Mouse (Mus musculus): ENCODE measurements at regions not wholly inside any gene's neighbourhood (a gene's known extent, or its start where the extent isn't known, plus 50 kb on each side); places are given as distances from the start of the nearest gene placed in this dataset.
A peak's percentile ranks its signal among the peaks of the same experiment; 100 is the strongest.

DNA sequence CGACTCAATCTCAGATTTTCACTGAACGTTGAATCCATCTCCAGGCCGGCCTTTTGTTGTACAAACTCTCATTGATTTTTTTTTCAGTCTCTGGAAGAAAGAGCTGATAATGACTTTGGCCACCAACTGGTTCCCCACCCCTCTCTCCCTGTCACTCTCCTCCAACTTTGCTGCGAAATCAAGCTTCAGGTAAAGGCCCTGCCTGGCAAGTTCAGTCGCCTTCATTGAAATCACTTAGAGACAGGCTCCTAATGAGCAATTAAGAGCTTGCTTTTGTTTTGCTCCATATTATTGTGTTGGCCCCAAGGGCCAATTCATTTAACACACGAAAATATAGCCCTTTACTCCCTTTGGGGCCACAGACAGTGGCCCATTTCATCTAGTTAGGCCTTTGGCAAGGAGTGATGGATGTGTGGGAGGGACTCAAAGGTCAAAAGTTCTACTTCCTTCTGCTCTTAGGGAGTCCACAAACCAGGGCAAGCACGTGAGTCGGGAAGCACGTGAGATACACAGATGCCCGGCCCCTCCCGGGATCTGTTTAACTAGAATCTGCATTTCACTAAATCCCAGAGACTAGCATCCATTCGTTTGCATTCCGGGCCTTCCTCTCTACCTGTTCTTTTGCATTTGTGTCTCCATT lies 120.0 kb downstream of the Dact1 start:
- peak; percentile 81 for DNase-seq (ENCODE audit: low read depth, low spot score)

DNA sequence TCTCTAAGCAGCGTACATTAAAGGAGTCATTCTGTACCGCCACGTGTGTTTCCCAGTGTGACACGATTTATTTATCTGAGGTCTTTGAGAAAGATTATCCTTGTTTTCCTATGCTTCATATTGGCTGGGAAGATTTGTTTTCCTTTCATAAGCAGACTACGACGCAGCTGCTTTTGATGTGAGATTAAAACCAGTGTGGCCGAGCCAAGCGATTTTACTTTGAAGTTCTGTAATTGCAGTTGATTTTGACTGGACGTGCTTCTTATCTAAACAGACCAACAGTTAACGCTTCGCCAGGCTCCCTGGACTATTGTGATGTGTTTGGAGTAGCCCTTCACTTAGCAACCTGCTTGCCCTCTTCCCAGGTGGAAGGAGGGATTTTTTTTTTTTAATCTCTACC lies 120.6 kb downstream of the Dact1 start:
- DNase-seq (ENCODE audit: low read depth, low spot score), result no peak

DNA sequence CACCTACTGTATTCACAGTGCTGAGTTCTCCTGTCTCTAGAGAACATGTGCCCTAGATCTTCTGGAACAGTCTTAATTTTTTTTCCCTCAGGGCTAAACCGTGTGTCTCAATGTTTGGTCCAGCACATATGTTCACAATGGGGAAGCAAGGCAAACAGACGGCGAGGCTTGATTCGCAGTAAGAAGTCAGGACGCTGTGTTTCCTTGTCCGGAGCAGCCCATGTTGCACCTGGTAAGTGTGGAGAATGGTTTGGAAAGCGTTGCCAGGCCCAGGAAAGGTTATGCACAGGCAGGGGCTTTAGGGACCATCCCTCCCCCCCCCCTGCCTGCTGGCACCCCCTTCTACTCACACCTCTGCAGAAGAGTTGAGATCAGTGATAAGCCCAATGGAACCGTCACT lies 121.4 kb downstream of the Dact1 start:
- DNase-seq (ENCODE audit: low read depth, low spot score), result no peak

DNA sequence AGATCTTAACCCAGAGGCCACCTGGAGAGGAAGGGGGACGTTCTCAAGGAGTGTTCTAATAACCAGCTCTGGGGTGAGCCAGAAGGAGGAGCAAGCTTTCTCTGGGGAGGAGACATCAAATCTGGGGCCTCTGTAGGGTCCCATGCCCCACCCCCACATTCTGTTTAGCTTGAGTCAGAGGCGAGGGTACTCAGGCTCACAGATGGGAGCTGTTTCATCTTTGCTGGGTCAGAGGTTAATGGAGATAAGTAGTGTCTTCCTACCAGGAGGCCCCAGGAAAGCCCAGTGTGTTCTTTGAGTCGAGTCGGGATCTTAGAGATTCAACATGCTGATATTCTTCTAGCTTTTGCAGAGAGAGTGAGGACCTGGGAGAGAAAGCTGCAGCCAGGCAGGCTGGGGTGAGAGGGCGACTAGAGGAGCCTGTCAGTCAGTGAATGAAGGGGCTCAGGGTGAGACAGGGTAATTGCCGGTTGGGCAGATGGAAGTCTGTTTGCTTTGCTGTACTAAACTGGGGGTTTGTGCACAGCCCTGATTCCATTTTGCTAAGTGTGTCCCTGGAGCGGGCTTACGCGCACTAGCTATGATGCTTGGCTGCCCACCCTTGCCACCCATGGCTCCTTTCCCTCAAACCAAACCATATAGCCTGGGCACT lies 124.0 kb downstream of the Dact1 start:
- DNase-seq (ENCODE audit: low read depth, low spot score), result peak; percentile 82

DNA sequence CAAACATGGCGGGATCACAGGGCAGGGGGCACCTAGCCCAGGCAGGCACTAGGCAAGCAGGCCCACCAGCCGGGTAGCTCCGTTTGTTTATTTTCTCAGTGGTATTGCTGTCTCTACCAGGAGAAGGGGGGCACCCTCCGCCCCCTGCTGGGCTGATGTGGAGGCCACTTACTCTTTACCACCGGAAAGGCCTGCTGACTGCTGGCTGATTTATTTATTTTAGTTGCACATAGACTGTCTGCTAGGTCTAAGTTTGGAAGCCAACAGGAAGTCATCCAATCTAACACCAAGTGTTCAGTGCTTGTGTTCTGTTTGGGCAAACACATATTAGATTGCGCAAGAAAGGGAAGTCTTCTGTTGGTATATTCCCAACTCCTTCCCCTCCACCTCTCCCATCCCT lies 128.6 kb downstream of the Dact1 start:
- DNase-seq (ENCODE audit: low read depth, low spot score), result peak; percentile 76

DNA sequence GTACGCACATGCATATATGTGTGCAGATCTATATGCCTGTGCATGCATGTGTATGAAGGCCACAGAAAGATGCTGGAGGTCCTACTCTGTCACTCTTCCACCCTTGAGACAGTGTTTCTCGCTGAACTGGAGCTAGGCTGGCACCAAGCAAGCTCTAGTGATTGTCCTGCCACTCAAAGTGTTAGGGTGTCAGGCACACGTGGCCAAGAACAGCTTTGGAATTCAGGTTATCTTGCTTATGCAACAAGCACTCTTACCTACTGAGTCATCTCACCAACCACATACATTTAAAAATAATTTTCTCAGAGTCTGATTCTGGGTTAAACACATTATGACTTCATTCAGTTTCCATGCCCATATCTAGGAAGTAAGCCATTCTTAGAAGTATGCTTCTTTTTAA lies 131.2 kb downstream of the Dact1 start:
- DNase-seq (ENCODE audit: low read depth, low spot score), result no peak

DNA sequence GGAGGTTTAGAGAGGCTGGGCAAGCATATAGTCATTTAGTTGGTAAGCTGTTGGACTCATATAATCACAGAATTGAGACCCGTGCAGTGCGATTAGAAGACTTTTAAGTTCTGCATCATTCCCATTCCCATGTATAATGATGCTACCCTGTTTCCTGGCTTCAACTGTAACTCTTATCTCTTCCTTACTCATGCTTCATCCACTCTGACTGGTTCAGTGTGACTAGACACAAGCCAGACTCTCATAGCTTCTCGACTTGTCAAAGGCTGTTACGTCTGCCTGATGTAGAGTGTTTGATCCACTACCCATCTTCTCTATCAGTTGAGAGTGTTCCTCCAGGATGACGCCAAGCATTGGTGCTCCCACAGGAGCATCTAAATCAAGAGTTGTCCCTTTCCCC lies 131.6 kb downstream of the Dact1 start:
- no peak for DNase-seq (ENCODE audit: low read depth, low spot score)

DNA sequence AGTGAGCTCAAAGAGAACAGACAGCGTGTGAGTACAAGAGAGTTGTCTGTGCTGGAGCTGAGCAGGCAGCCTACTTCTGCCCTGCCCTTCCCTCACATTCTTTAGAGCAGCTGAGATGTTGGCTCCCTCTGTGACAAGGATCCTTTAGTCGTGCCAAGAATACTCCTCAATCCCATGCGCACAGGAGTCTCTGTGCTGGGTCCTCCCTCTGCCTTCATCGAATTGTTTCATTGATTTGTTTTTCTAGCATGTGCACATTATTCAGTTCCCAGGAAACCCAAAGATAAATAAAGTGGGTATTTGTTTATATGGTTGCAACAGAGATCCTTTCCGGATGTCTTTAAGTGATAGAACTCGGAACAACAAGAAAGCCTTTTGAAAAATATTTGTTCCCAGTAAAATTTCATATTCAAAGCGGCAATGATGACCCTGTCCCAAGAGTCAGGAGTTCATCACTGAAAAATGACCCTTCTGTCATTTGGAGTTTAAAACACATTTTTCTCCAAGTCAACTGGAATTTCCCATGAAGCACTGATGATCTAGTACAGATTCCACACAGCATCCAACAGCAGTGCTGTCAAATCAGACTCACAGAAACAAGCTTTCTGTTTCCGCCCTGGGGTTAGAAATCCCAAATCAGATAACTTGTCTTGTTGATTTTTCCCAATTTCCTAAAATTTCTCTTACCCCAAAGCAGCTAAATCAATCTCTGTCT lies 136.7 kb downstream of the Dact1 start:
- no peak for DNase-seq (ENCODE audit: low read depth, low spot score)

DNA sequence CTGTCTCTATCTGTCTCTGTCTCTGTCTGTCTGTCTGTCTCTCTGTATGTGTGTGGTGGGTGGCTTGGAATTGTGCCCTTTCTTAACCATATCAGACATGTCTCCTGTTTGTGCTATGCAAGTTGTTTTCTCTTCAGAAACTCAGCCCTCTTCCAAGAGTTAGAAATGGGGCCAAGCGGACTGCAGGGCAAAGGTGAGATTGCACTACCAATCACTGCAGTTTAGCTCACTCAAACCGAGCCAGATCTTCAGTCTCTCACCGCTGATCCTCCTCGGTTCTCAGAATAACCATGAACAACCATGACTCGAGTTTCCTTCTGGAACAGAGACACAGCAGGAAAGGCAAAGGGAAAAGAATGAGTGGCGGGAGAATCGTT lies 137.2 kb downstream of the Dact1 start:
- no peak for DNase-seq (ENCODE audit: low read depth, low spot score)

DNA sequence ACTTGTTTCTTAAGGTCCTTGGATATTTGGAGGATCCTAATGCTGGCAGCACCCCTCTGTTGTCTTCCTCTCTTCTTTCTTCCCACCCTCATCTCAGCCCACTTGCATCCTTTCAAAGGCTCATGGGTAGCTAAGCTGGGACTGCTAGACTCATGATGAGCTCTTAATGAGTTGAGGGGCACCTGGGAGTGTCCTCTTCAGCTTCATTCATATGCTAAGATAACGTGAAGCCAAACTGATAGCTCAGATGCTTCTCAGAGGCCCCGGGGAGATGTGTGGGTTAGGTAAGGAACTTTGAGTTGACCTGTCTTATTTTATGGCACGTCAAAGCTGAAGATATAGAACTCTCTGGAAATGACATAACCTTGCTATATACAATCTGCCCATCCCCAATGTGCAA lies 139.3 kb downstream of the Dact1 start:
- DNase-seq (ENCODE audit: low read depth, low spot score), result no peak

DNA sequence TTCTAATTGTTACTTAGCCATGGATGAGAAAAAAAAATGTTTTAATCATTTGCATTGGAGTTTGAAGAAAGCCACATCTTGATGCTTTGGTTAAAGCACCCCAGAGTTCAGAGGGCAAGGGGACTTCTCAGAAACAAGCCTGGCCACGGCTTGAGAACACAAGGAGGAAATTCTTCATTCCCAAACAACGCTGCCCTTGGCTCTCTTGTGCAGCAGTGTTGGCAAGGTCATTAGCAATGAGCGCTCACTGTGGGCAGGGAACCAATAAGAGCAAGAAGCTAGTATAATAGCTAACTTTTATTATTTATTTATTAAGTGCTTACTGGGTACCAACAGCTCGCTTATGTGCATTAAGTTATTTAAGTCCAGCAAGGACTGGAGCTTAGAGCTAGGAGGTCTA lies 140.4 kb downstream of the Dact1 start:
- no peak for DNase-seq (ENCODE audit: low read depth, low spot score)

DNA sequence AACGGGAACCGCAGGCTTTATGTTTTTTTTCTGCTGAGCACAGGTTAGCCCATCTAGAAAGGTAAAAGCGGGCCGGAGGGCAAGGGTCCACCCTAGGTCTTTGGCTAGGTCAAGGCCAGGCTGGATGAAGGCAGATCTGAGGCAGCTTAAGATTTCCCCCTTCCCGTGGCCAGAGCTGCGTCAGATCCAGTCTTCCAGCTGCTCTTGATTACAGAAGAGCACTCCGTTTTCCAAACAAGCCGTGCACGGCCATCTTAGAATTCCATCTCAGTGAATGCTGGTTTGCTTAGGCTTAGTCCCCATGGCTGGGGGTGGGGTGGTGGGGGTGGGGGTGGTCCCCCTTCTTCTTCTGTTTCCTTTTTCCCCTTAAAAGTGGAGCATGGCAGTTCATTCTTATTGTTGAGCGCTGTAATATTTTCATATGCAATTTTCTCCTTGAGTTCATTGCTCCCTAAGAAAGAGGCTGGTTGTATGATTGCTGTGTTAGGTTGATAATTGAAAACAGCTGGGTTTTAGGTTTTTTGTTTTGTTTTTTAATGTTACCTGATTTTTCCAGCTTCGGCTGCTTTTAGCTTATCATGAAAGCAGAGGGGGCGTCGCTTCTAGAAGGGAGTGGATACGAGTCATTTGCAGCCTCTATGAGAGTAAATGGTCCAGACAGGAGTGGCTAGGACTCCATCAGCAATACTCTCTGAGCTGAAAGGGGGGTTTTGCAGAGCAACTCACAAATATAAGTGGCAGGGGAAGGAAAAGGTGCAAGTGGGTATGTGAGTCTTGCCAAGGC lies 141.2 kb downstream of the Dact1 start:
- no peak for DNase-seq (ENCODE audit: low read depth, low spot score)

DNA sequence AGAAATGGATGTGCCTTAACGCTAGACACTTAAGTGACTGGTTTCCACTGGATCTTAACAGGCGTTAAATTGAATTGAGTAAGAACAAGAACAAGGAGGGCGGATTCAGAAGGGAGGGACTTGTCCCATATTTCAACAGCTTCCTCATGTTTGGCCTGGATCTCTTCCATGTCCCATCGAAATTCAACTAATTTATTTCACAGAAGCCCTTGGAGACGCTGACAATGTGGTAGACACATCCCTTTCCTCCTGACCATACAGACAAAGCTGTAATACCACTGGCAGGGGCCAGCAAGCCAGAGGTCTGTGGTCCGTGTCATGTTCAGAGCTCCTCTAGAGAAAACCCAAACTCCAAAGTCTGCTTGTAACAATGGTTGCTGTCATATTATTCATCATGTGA lies 147.2 kb downstream of the Dact1 start:
- no peak for DNase-seq (ENCODE audit: low read depth, low spot score)

DNA sequence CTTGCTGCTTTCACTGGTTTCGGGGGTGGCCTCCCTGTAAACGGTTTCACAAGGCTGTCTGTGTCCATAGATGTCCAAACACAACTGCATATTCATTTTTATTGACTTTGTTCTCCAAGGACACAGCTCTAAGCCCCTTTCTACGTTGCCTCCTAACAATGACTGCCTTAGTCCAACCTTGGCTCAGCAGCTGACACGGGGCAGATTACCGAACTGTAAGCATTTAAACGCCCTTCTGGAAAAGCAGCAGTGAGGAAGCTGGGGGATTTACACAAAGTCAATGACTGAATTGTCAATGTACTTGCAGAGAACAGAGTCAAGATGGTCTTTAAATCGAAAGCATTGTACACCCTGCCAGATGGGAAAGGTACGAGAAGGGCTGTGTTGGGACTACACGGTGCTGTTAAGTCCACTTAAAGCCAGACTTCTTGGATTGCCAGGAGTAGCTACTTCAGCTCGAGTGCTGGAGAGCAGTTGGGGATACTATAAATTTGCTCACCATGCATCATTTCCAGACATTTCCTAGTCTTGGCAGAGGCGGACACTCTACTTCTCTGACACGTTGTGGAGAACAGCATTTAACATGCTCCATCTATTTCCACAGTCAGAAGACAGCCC lies 149.0 kb downstream of the Dact1 start:
- no peak for DNase-seq (ENCODE audit: low read depth, low spot score)

DNA sequence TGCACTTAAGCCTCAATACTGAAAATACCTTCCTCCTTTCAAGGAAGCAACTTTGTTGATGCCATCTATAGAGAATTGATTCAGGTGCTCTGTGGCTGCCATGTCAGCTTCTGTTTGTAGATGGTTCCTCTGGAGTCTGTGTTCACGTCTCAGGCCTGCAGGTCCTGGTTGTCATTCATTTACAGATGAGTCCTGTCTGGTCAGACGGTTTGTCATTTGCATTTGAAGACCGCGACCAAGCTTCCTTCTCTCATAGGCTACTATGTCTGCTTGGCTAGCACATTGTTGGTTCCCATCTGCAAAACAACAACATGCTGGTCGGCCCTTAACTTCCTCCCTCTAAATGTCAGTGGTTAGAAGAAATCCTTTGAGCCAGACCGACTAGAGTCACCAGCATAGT lies 151.0 kb downstream of the Dact1 start:
- no peak for DNase-seq (ENCODE audit: low read depth, low spot score)

DNA sequence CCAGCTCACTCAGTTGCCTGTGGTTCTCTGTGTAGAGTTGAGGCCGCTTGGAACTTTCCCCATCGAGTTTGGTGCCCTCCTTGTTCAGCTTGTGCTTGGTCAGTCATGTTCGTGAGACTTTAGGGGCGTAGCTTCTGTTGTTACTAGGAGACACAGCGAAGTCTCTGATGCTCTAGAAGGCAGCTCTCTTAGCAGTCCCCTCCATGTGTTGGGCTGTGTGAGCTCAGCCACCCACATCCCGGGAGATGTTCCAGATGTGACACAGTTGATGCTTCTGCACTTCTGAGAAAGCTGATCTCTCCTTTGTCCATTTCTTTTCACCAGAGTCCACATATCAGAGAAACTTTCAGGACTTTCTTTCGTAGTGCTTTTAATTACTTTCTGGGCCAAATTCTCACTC lies 158.1 kb downstream of the Dact1 start:
- no peak for DNase-seq (ENCODE audit: low read depth, low spot score)

DNA sequence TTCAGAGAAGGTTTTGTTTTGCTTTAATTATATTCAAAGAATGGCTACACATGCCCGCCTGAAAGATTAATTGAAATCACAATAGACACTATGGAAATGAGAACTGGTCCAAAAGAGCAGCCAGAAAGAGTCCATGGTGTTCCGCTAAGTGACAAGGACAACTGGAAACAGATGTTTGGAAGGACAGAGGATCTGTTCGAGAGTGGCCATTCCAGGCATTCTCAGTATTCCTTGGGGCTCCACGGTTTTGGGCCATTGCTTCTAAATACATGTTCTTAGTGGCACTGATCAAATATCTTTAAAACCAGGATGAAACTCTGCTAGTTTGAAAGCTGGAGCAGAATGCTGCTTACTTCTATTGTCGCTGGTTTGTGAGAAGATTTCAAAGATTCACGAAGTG lies 158.6 kb downstream of the Dact1 start:
- DNase-seq (ENCODE audit: low read depth, low spot score), result no peak

DNA sequence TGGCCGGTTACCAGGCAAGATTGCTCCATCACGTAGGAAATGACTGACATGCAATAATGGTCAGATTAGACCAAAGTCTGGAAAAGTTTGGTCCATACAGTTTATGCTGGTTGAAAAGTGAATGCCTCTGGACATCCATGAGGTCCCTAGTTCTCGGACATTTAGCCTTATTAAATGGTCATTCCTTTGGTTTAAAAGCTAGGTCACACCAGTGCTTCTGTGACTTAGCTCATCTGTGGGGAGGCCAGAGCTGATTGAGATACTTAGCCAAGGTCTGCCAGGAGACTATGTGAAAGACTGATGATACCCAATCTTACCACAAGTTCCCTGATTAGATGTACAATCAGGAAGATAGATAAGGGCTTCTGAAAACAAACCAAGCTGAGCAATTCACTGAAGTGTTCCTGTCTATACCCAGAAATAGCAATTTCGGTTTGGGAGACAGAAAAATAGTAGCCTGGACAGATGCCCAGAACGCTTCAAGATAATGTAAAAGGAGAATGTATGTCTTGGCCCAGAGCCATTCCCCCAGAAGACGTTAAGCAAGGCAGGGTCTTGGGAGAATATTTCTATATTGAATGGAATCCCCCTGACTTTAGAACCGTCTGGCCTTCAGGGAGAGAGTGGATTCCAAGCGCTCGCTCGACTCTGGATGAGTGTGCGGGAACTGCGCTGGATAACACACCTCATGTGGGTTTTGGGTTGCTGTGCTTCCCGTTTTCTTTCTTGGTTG lies 161.5 kb downstream of the Dact1 start:
- no peak for DNase-seq (ENCODE audit: low read depth, low spot score)

DNA sequence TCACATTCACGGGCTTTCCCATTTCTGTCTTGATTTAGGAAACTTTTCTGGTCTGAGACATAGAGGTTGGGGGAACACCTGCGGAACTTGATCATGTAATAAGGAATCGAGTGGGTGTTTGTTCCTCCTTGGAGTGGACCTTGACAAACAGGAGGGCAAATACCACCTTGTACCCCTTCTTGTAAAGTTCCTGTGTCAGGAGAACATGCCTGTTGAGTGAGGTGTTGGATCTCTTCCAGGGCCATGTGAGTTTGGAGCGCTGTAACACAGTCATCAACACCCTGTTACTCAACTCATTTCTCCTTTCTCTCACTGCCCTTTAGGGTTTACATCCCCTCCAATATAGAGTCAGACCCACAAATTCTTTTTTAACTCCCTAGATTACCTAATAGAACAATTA lies 162.0 kb downstream of the Dact1 start:
- no peak for DNase-seq (ENCODE audit: low read depth, low spot score)

DNA sequence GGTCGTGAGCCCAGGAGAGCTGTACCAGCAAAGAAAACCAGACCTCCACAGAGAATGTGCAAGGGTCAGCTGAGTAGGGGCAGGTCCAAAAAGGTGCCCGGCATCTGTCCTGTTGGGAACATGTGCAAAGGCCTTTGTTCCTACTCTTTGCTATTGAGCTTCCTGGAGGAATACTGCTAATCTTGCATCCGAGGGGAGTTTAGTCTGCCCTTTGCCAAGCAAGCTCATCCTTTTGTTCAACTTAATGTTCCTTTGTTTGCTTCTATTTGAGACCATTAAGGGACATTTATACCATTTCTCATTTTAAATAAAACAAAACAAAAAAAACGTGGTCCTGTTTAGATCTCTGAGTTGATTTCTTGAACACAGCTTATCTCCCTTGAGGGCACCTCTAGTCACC lies 166.6 kb downstream of the Dact1 start:
- no peak for DNase-seq (ENCODE audit: low read depth, low spot score)

DNA sequence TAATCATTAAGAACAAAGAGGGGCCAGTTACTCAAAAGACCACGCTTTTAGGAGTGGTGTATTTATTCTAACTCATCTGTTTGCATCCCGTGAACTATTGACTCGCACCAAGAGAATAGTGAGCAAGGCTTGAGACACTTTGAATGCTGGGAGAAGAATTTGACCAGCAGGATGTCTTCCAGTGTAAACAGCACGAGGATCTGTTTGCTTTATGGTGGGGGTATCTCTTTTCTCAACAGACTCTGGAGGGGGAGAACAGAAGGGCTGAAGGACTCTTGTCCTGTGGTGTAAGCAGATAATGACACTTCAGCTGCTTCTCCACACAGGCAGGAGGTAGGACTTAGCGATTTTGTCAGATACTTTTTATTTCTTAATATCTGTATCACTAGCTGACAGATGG lies 168.0 kb downstream of the Dact1 start:
- no peak for DNase-seq (ENCODE audit: low read depth, low spot score)

Measured in mesoderm, embryonic 11.5 days (tissue).